In genomic region chr17:43190016-43190415, GRCm38 (mm10) we compare ENCODE assay signal across 13 mouse cellular contexts.
"Had no signal": no experiment of that assay in that cellular context is flagged by ENCODE, and none has a peak within 500 bp of the region (broad histone marks: within the 10 kb centered on the region; RNA-seq: fewer than 3 reads in every experiment).

No protein-coding gene starts in this region.

- H3K4me2 ChIP-seq: intestine, embryonic 15.5 days; limb, embryonic 13.5 days; midbrain, embryonic 12.5 days had no signal

- H3K36me3 ChIP-seq: intestine, embryonic 15.5 days; limb, embryonic 13.5 days; midbrain, embryonic 12.5 days had no signal

- H3K4me1 ChIP-seq: intestine, embryonic 15.5 days; limb, embryonic 13.5 days; midbrain, embryonic 12.5 days had no signal

- H3K4me3 ChIP-seq: intestine, embryonic 15.5 days; layer of hippocampus, adult 2 months; limb, embryonic 13.5 days; midbrain, embryonic 12.5 days had no signal

- H3K9me3 ChIP-seq: intestine, embryonic 15.5 days; limb, embryonic 13.5 days; midbrain, embryonic 12.5 days had no signal

- H3K27me3 ChIP-seq: intestine, embryonic 15.5 days; limb, embryonic 13.5 days; midbrain, embryonic 12.5 days had no signal

- DNase-seq: kidney, adult 18-20 months; kidney, postnatal 10 days; kidney, postnatal 4 days; left cerebral cortex, postnatal 4 days; lung, adult 2 months; right cerebral cortex, postnatal 25 days; thymus, postnatal 36 days had no signal

- H3K9ac ChIP-seq: intestine, embryonic 15.5 days; limb, embryonic 13.5 days; liver, embryonic 14.5 days; midbrain, embryonic 12.5 days had no signal

- ATAC-seq: intestine, embryonic 15.5 days; midbrain, embryonic 16.5 days had no signal

- H3K27ac ChIP-seq: intestine, embryonic 15.5 days; layer of hippocampus, adult 2 months; limb, embryonic 13.5 days; liver, embryonic 14.5 days; midbrain, embryonic 12.5 days had no signal
